In genomic region chr2:52556298-52556960, GRCm38 (mm10) we compare ENCODE assay signal across 15 mouse cellular contexts.
A peak's percentile ranks its signal among the peaks of the same experiment; 100 is the strongest.
DNase-seq lines count a peak whose midpoint lies in the region; ATAC-seq and TF ChIP-seq lines count a peak whose summit lies in the region.
"Had no signal": no experiment of that assay in that cellular context is flagged by ENCODE, and none has a peak within 500 bp of the region (broad histone marks: within the 10 kb centered on the region; RNA-seq: fewer than 3 reads in every experiment).

No protein-coding gene starts in this region.

- ATAC-seq in forebrain, embryonic 15.5 days (replicated peaks) = no peak
- ATAC-seq in midbrain, embryonic 13.5 days = no peak

- H3K4me3 ChIP-seq in gastrocnemius, adult 2 months = peak overlapping the region; percentile 40
- peak overlapping the region; percentile 46 for H3K4me3 ChIP-seq in forebrain, embryonic 15.5 days
- peak overlapping the region; percentile 57 for H3K4me3 ChIP-seq in midbrain, embryonic 13.5 days (replicated peaks)
- H3K4me3 ChIP-seq: limb, embryonic 15.5 days; myocyte had no signal

- DNase-seq in gastrocnemius, adult 2 months = no peak
- DNase-seq in gastrocnemius, adult 18-20 months (ENCODE audit: low spot score) = no peak
- DNase-seq in R1 (ENCODE audit: low read depth, low spot score) (peak; percentile 19), adipocyte (ENCODE audit: low spot score) (no peak)
- no peak for DNase-seq in adrenal gland, postnatal 14 days
- DNase-seq in urinary bladder, adult 2 months (ENCODE audit: low spot score) = no peak
- DNase-seq: adrenal gland, postnatal 36 days; kidney, adult 8-10 months; lung, adult 18-20 months; right cerebral cortex, adult 18-20 months had no signal

- H3K4me1 ChIP-seq in forebrain, embryonic 15.5 days = peaks cover 33% of the 10 kb centered on the region
- peaks cover 32% of the 10 kb centered on the region for H3K4me1 ChIP-seq in midbrain, embryonic 13.5 days (replicated peaks)
- H3K4me1 ChIP-seq: limb, embryonic 15.5 days had no signal

- peak overlapping the region; percentile 74 for H3K27ac ChIP-seq in gastrocnemius, adult 2 months
- peak overlapping the region; percentile 76; the same call in 1 of the 2 replicates for H3K27ac ChIP-seq in forebrain, embryonic 15.5 days (replicated peaks)
- H3K27ac ChIP-seq in midbrain, embryonic 13.5 days = no peak overlapping the region
- H3K27ac ChIP-seq: limb, embryonic 15.5 days; macrophage had no signal

- peak overlapping the region; percentile 47 for H3K4me2 ChIP-seq in forebrain, embryonic 15.5 days (replicated peaks)
- peak overlapping the region; percentile 63 for H3K4me2 ChIP-seq in midbrain, embryonic 13.5 days (replicated peaks)
- H3K4me2 ChIP-seq: limb, embryonic 15.5 days had no signal

- H3K36me3 ChIP-seq in forebrain, embryonic 15.5 days = no peaks in the 10 kb centered on the region
- peaks cover 8% of the 10 kb centered on the region; the same call in 1 of the 2 replicates for H3K36me3 ChIP-seq in midbrain, embryonic 13.5 days
- H3K36me3 ChIP-seq: limb, embryonic 15.5 days had no signal

- H3K9ac ChIP-seq in forebrain, embryonic 15.5 days (replicated peaks) = 0 out of 2 replicates have a peak overlapping the region, but pooled peaks have one; percentile 56
- peak overlapping the region; percentile 75 for H3K9ac ChIP-seq in midbrain, embryonic 13.5 days (replicated peaks)
- H3K9ac ChIP-seq: limb, embryonic 15.5 days had no signal

- intact Hi-C loops in gastrocnemius, adult 2 months (cut with DNase I) = no loop called here

- no peak for TF ChIP-seq CTCF in gastrocnemius, adult 2 months (IDR thresholded peaks at IDR 0.05)

- no peaks in the 10 kb centered on the region for H3K27me3 ChIP-seq in forebrain, embryonic 15.5 days
- H3K27me3 ChIP-seq in midbrain, embryonic 13.5 days = no peaks in the 10 kb centered on the region
- H3K27me3 ChIP-seq: limb, embryonic 15.5 days had no signal

- WGBS in forebrain, embryonic 15.5 days = 84% methylated on average over 20 of the region's 20 CpGs
- WGBS in midbrain, embryonic 13.5 days = 91% methylated on average over 20 of the region's 20 CpGs

- 0 out of 2 replicates have a peak, but pooled peaks cover 5% of the 10 kb centered on the region for H3K9me3 ChIP-seq in forebrain, embryonic 15.5 days
- 0 out of 2 replicates have a peak, but pooled peaks cover 4% of the 10 kb centered on the region for H3K9me3 ChIP-seq in midbrain, embryonic 13.5 days
- H3K9me3 ChIP-seq: limb, embryonic 15.5 days had no signal
